Mouse (Mus musculus): Measurements from ENCODE around the gene Dcaf4. TPM values are rescaled to one million over a fixed set of nuclear protein-coding genes. Genes with fewer than 3 reads are reported as not detected.

Dcaf4 gene
- polyA plus RNA-seq, 1 experiment from 2014 or later: 29.3 TPM

DNA sequence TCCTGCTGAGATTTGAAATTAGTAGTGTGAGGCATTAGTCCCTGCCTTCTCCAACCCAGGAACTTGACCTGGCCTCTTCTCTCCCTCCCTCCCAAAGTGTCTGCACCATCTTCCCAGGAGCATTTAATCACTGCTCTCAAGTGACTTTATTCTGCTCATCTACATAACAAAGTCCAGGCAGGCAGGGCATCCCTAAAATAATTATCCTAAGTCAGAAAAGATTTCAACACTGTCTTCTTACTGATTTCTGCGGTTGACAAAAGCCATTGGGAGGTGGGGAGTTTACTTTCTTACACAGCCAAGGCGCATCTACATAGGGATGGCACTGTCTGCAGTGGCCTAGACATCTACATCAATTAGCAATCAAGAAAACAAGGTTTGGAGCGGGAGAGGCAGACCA is 49.6 kb downstream of the Dcaf4 start:
- H3K27me3 ChIP-seq (ENCODE audit: low read depth, poor library complexity, severe bottlenecking): no peaks in the 10 kb centered on the region
- H3K4me3 ChIP-seq: no peak overlapping the region
- no peak for DNase-seq (ENCODE audit: low spot score)
- H3K4me1 ChIP-seq: no peaks in the 10 kb centered on the region
- H3K9me3 ChIP-seq (replicated peaks): no peaks in the 10 kb centered on the region
- no peak overlapping the region for H3K27ac ChIP-seq
- 84% methylated on average over 3 of the region's 3 CpGs for WGBS
- H3K36me3 ChIP-seq: peaks cover 89% of the 10 kb centered on the region

DNA sequence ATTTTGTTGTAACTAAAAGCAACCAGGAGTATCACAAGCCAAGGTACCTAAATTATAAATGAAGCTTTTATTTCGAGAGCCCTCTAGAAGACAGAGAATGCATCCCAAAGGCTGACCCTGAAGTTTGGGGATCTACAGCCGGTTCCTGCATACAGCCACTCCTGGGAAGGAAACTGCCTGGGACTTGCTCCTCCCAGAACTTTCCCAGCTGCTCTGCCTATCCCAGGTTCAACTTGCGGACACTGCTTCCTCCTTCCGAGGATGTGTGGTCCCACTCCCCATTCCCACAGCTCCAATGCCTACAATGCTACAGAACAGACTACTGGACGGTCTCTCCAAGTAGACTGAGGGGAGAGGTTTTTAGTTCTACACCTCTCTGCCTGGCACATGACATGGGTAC is 52.5 kb downstream of the Dcaf4 start:
- Histone ChIP-seq H3K9me3 (replicated peaks) (no peaks in the 10 kb centered on the region), H3K4me3 (no peak overlapping the region), H3K4me1 (no peaks in the 10 kb centered on the region), H3K27ac (no peak overlapping the region), H3K27me3 (ENCODE audit: low read depth, poor library complexity, severe bottlenecking) (no peaks in the 10 kb centered on the region), H3K36me3 (peaks cover 87% of the 10 kb centered on the region)
- DNase-seq (ENCODE audit: low spot score): no peak
- 87% methylated on average over 5 of the region's 5 CpGs for WGBS

DNA sequence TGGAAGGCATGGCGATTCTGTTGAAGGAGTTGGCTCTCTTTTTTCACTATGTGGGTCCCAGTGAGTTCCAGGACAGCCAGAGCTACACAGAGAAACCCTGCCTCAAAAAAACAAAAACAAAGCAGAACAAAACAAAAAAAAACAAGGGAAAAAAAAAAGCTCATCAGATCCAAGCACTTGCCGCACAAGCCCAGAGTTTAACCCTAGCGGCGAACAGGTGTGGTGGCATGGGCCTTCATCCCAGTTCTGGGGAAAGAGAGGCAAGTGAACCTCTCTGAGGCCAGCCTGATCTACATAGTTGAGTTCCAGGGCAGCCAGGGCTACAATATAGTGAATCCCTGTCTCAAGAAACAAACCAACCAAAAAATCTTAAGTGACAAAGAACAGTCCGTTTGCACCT is 57.2 kb downstream of the Dcaf4 start:
- WGBS: 96% methylated on average over 5 of the region's 5 CpGs
- peaks cover 70% of the 10 kb centered on the region for H3K36me3 ChIP-seq
- no peaks in the 10 kb centered on the region for H3K9me3 ChIP-seq (replicated peaks)
- DNase-seq (ENCODE audit: low spot score): no peak
- no peaks in the 10 kb centered on the region for H3K4me1 ChIP-seq
- H3K27me3 ChIP-seq (ENCODE audit: low read depth, poor library complexity, severe bottlenecking): no peaks in the 10 kb centered on the region
- no peak overlapping the region for H3K4me3 ChIP-seq
- H3K27ac ChIP-seq: no peak overlapping the region

DNA sequence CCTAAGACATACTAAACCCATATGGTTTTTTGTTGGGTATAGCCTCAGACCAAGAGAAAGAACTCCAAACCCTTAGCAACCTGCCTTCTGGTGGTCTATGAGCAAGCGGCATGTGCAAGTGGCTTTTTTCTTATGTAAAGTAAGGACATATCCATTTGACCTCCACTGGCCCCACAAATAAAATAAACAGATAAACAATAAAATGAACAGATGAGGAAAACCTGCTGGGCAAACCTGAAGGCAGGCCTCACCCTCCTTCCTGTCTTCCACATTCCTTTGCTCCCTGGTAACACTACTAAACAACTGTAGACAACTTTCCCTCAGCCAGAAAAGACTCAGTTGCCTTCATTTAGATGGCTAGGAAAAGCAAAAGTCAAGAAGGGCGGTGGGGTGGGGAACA is 58.1 kb downstream of the Dcaf4 start:
- Histone ChIP-seq H3K27ac (no peak overlapping the region), H3K27me3 (ENCODE audit: low read depth, poor library complexity, severe bottlenecking) (no peaks in the 10 kb centered on the region), H3K36me3 (peaks cover 66% of the 10 kb centered on the region), H3K4me3 (no peak overlapping the region), H3K4me1 (no peaks in the 10 kb centered on the region), H3K9me3 (replicated peaks) (no peaks in the 10 kb centered on the region)
- WGBS: 87% methylated on average over 2 of the region's 2 CpGs
- DNase-seq (ENCODE audit: low spot score): no peak

DNA sequence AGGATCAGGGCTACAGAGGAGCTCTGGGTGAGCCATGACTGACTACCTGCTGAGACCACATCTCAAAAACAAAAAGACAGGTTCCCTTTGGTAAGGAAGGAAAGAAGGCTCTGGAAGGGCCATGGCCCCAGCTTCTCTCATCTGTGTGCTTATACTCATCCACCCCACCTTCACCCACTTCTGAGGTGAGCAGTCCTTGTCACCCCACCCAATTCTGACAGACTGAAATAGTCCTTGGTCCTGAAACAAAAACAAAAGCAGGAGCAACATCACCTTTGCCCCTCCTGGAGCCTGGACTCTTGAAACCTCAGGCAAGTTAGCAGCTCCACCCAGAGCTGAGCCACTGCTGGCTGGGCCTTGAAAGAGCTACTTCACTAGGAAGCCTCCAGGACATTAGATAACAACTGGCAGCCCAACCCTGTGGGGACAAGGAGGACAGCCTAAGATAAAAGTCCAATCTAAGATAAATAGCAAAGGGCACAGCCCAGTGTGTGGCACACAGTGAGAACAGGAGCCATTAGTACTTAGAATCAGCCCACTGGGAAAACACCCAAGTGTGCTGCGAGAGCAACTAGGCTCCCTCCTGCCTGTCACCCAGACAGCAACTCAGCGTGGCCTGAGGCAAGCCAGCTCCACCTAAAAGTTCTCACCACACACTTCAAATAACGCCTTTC is 58.8 kb downstream of the Dcaf4 start:
- Histone ChIP-seq H3K4me3 (no peak overlapping the region), H3K27me3 (ENCODE audit: low read depth, poor library complexity, severe bottlenecking) (no peaks in the 10 kb centered on the region), H3K9me3 (replicated peaks) (no peaks in the 10 kb centered on the region), H3K27ac (no peak overlapping the region), H3K4me1 (no peaks in the 10 kb centered on the region), H3K36me3 (peaks cover 67% of the 10 kb centered on the region)
- 47% methylated on average over 3 of the region's 3 CpGs for WGBS
- no peak for DNase-seq (ENCODE audit: low spot score)

DNA sequence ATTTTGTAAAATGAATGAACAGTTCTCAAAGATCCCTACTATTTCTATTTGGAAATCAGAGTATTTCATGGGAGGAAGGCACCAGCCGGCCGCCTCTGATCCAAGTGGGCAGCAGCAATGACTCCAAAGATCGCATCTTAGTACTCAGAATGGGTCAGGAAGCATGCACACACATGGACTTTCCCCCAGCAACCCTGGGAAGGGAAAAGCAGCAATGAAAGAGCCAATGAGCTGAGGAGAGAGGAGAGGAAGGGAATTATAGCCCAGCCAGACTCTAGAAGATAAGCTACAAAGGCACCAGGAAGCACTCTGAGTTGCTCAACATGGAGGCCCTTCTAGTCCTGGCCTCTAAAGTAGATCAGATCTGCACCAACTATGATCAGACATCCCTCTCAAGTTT is 60.0 kb downstream of the Dcaf4 start:
- H3K4me3 ChIP-seq: no peak overlapping the region
- H3K27me3 ChIP-seq (ENCODE audit: low read depth, poor library complexity, severe bottlenecking): no peaks in the 10 kb centered on the region
- H3K27ac ChIP-seq: no peak overlapping the region
- 97% methylated on average over 3 of the region's 3 CpGs for WGBS
- no peak for DNase-seq (ENCODE audit: low spot score)
- no peaks in the 10 kb centered on the region for H3K4me1 ChIP-seq
- peaks cover 64% of the 10 kb centered on the region for H3K36me3 ChIP-seq
- H3K9me3 ChIP-seq (replicated peaks): no peaks in the 10 kb centered on the region

DNA sequence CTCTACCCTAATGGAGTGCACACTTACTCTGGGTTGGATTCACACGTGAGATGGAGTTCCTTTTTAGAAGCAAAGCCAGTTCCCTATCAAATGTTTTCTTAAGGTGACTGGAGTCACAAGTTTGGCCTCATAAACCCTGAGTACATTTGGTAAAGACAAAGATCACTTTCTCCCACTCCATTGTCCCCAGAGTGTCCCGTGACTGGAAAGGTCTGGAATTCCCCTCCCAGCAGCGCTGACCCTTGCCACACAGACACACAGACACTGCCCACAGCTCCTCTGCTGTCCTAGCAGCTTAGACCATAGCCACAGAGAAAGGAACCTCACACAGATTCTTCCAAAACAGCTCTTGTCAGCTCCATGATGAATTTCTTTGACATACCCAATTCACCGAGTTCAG is 61.8 kb downstream of the Dcaf4 start:
- no peaks in the 10 kb centered on the region for H3K4me1 ChIP-seq
- no peak overlapping the region for H3K4me3 ChIP-seq
- H3K9me3 ChIP-seq (replicated peaks): no peaks in the 10 kb centered on the region
- no peak for DNase-seq (ENCODE audit: low spot score)
- no peak overlapping the region for H3K27ac ChIP-seq
- WGBS: 78% methylated on average over 4 of the region's 4 CpGs
- peaks cover 60% of the 10 kb centered on the region for H3K36me3 ChIP-seq
- no peaks in the 10 kb centered on the region for H3K27me3 ChIP-seq (ENCODE audit: low read depth, poor library complexity, severe bottlenecking)

DNA sequence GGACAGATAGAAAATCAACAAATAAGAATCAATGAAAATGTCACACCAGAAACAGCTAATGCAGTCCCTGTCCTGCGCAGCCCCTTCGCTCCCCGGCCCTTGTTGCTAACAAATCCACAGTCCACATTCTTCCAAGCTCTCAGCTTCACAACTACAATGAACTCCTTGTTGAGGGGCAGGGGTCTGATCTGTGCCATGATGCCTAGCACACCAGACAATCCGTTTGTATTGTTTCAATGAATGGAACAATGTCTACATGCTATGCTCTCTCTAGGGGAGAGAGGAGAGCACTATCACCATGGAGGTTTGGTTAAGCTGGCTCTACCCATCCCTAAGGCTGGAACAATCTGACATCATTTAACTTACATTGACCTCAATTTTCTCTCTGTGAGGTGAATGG is 62.5 kb downstream of the Dcaf4 start:
- no peak for DNase-seq (ENCODE audit: low spot score)
- WGBS: 89% methylated on average over 4 of the region's 4 CpGs
- H3K4me3 ChIP-seq: no peak overlapping the region
- H3K4me1 ChIP-seq: no peaks in the 10 kb centered on the region
- H3K27ac ChIP-seq: no peak overlapping the region
- H3K27me3 ChIP-seq (ENCODE audit: low read depth, poor library complexity, severe bottlenecking): no peaks in the 10 kb centered on the region
- peaks cover 61% of the 10 kb centered on the region for H3K36me3 ChIP-seq
- no peaks in the 10 kb centered on the region for H3K9me3 ChIP-seq (replicated peaks)

DNA sequence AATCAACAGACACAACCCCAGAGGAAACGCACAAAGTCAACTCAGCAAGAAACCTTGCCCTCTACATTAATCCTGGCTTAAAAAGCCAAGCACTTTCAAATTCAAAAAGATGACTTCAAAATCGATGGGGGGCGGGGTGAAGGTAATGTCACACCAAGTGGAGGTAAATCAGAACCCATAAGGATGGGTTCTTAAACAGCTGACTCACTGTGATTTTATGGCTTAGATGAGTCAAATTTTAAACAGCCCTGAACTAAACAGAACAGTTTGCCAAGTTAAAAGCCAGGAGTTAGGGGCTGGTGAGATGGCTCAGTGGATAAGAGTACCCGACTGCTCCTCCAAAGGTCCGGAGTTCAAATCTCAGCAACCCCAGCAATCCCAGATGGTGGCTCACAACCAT is 66.4 kb downstream of the Dcaf4 start:
- no peak overlapping the region for H3K27ac ChIP-seq
- DNase-seq (ENCODE audit: low spot score): no peak
- no peaks in the 10 kb centered on the region for H3K4me1 ChIP-seq
- no peak overlapping the region for H3K4me3 ChIP-seq
- no peaks in the 10 kb centered on the region for H3K27me3 ChIP-seq (ENCODE audit: low read depth, poor library complexity, severe bottlenecking)
- H3K36me3 ChIP-seq: peaks cover 83% of the 10 kb centered on the region
- WGBS: 94% methylated on average over 5 of the region's 5 CpGs
- no peaks in the 10 kb centered on the region for H3K9me3 ChIP-seq (replicated peaks)

Other genes with a start within 250 kb of the Dcaf4 start
- 2.5 and 2.6 TPM in 2 replicates for gene Dpf3, start 32.8 kb upstream of the Dcaf4 start, polyA plus RNA-seq (2016; fragmentation: Nextera tagmentation; extraction: Ambion mirVana)
- gene Zfyve1, start 76.8 kb downstream of the Dcaf4 start, polyA plus RNA-seq (2016; fragmentation: Nextera tagmentation; extraction: Ambion mirVana): 14.4 and 21.9 TPM in 2 replicates
- 282 and 308 TPM in 2 replicates for gene Rbm25, start 110.8 kb downstream of the Dcaf4 start, polyA plus RNA-seq (2016; fragmentation: Nextera tagmentation; extraction: Ambion mirVana)
- 59.8 and 60.9 TPM in 2 replicates for gene Psen1, start 167.7 kb downstream of the Dcaf4 start, polyA plus RNA-seq (2016; fragmentation: Nextera tagmentation; extraction: Ambion mirVana)
- 0.11 TPM in 2 replicates for gene Papln, start 243.2 kb downstream of the Dcaf4 start, polyA plus RNA-seq (2016; fragmentation: Nextera tagmentation; extraction: Ambion mirVana)

Measured in limb, embryonic 10.5 days (tissue).